Mouse (Mus musculus) heart, embryonic 13.5 days (tissue): ENCODE measurements around the gene Eml2. TPM values are rescaled to one million over a fixed set of nuclear protein-coding genes. Genes with fewer than 3 reads are reported as not detected.

Source experiments
- ATAC-seq: fragments of 200-750 bp; cut with Nextera tagmentation; 2 replicates; pipeline ENCODE4 v1.8.0; 2017; ENCODE audit warnings: moderate TSS enrichment; ENCODE audit not compliant: insufficient number of reproducible peaks, low FRiP score, low TSS enrichment; ENCODE audit errors: extremely low read depth
- H3K27ac ChIP-seq: fragments of 300-500 bp; sonication (generic); replicated peaks from 2 replicates; pipeline ENCODE4 v1.5.1; 2015; ENCODE audit warnings: moderate library complexity, mild to moderate bottlenecking, inconsistent platforms
- H3K27me3 ChIP-seq: fragments of 300-500 bp; sonication (generic); replicated peaks from 2 replicates; pipeline ENCODE4 v1.6.1; 2015; ENCODE audit warnings: mild to moderate bottlenecking, inconsistent platforms
- H3K36me3 ChIP-seq: fragments of 300-500 bp; sonication (generic); 2 replicates; pipeline ENCODE4 v1.6.1; 2015; ENCODE audit warnings: mild to moderate bottlenecking, inconsistent platforms
- H3K4me1 ChIP-seq: fragments of 300-500 bp; sonication (generic); 2 replicates; pipeline ENCODE4 v1.6.1; 2015; ENCODE audit warnings: inconsistent platforms
- H3K4me2 ChIP-seq: fragments of 300-500 bp; sonication (generic); 2 replicates; pipeline ENCODE4 v1.6.1; 2015; ENCODE audit warnings: inconsistent platforms, mild to moderate bottlenecking, moderate library complexity
- H3K4me3 ChIP-seq: fragments of 300-500 bp; sonication (generic); 2 replicates; pipeline ENCODE4 v1.5.1; 2015; ENCODE audit warnings: moderate library complexity, mild to moderate bottlenecking, inconsistent platforms
- H3K9ac ChIP-seq: fragments of 300-500 bp; sonication (generic); 2 replicates; pipeline ENCODE4 v1.6.1; 2015; ENCODE audit warnings: inconsistent platforms, mild to moderate bottlenecking, moderate library complexity
- H3K9me3 ChIP-seq: fragments of 300-500 bp; sonication (generic); 2 replicates; pipeline ENCODE4 v1.6.1; 2016; ENCODE audit warnings: inconsistent platforms
- WGBS: fragments of 180-500 bp; shearing (Covaris S2); methylation state at CpG from one replicate; pipeline ENCODE4 v1.1.7; 2015; ENCODE audit warnings: mixed read lengths; 5-methylcytosine and 5-hydroxymethylcytosine counted together
- polyA plus RNA-seq: library from polyadenylated mRNA; unstranded; fragments of >200 nt; fragmentation: Nextera tagmentation; extraction: Ambion mirVana; gene quantifications from 2 replicates; pipeline ENCODE4 v1.2.1, GENCODE M21; 2015

Gene Eml2
- polyA plus RNA-seq, 1 experiment from 2014 or later, result 15.8 TPM

DNA sequence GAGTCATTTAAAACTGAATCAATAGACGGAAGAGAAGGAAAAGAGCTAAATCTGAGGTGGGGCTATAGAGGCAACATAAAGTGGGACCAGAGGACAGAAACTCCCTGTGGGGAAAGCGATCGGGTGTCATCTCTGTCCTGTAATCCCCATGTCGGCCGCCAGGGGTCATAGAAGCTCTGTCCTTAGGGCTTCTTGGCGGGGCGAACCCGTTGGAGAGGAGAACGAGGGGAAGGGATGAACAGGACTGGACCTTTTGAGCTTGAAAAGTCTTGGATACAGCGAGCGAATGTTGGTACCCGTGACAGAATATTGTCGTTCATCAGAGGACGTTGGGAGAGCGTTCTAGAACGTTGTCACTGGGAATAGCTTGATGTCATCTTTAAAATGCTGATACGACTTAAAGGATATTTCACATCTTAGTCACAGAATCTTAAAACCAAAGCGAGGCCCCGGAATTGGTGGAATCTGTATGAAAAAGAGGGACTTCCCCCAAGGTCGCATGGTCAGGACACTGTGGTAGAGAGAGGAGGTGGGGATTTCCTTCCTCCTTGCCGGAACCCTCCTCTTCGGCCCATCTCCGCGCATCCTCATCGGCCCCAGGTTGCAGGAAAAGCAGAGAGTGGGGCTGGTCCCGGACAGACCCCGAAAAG, 2.3 kb downstream of the Eml2 start:
- H3K9me3 ChIP-seq, result 0 out of 2 replicates have a peak, but pooled peaks cover 6% of the 10 kb centered on the region
- H3K9ac ChIP-seq, result peak overlapping the region; percentile 29
- peaks cover 9% of the 10 kb centered on the region for H3K36me3 ChIP-seq
- H3K27ac ChIP-seq, result no peak overlapping the region
- peak overlapping the region; percentile 61 for H3K4me2 ChIP-seq
- H3K4me3 ChIP-seq, result peak overlapping the region; percentile 35
- no peak for ATAC-seq
- 4% methylated on average over 27 of the region's 27 CpGs for WGBS
- peaks cover 63% of the 10 kb centered on the region for H3K27me3 ChIP-seq
- peaks cover 47% of the 10 kb centered on the region for H3K4me1 ChIP-seq

DNA sequence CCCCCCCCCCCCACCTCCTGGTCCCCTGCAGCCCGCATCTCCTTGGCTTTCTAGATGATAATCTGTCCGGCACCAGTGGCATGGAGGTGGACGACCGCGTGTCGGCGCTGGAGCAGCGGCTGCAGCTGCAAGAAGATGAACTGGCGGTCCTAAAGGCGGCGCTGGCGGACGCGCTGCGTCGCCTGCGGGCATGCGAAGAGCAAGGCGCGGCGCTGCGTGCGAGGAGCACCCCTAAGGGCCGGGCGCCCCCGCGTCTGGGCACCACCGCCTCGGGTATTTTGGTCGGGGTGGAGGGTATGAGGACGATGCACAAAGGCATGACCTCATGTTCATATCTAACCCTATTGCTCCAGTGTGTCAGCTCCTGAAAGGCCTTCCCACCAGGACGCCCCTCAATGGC, 3.0 kb downstream of the Eml2 start:
- H3K27ac ChIP-seq, result no peak overlapping the region
- H3K4me2 ChIP-seq, result peak overlapping the region; percentile 61
- H3K4me3 ChIP-seq, result peak overlapping the region; percentile 35
- 1% methylated on average over 31 of the region's 32 CpGs for WGBS
- H3K9me3 ChIP-seq, result 0 out of 2 replicates have a peak, but pooled peaks cover 6% of the 10 kb centered on the region
- peaks cover 50% of the 10 kb centered on the region for H3K4me1 ChIP-seq
- H3K36me3 ChIP-seq, result peaks cover 13% of the 10 kb centered on the region
- H3K9ac ChIP-seq, result peak overlapping the region; percentile 29
- peaks cover 59% of the 10 kb centered on the region for H3K27me3 ChIP-seq
- no peak for ATAC-seq

DNA sequence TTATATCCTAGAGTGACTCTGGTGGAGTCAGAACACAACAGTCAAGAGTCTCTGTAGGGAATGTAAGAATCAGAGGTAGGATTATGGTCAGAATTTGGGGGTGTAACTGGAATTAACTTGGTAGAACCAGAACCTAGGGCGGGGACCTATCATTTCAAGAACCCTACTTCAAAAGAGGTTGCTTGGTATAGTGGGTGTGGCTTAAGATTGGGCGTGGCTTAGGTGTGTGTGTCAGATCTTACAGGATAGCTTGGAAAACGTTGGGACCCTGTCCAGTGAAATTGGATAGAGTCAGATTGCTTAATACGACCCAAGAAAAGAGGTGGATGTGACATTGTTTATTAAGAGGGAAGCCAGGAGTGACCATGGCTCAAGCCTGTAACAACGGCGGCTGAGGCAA, 3.7 kb downstream of the Eml2 start:
- Histone ChIP-seq H3K27ac (no peak overlapping the region), H3K4me2 (peak overlapping the region; percentile 61), H3K27me3 (peaks cover 55% of the 10 kb centered on the region), H3K36me3 (peaks cover 13% of the 10 kb centered on the region), H3K9me3 (0 out of 2 replicates have a peak, but pooled peaks cover 6% of the 10 kb centered on the region), H3K9ac (peak overlapping the region; percentile 6; the same call in 1 of the 2 replicates), H3K4me3 (no peak overlapping the region), H3K4me1 (peaks cover 58% of the 10 kb centered on the region)
- ATAC-seq, result no peak
- WGBS, result 38% methylated on average over 6 of the region's 6 CpGs

DNA sequence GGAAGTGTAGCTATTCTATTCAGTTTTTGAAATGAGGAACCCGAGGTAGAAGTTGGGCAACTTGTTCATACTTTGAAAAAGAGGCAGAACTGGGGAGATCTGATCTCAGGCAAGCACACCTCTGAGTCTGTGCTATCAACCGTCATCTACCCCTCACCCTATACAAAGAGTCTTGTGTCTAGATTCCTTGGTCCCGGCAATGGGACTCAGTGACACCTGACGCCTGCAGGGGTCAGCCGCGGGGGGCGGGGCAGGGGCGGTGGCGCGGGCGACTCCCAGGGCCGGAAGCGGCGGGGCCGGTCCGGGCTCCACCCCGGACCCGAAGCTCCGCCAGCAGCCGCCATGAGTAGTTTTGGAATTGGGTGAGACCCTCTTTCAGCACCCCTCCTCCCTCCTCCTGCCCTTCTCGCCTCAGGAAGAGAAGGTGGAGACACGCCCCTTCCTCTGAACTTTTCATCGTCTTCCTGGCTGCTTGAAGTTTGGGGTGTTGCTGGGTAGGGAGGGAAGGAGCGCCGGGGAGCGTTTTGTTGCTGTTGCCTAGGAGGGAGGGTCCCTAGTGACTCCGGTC, 4.7 kb downstream of the Eml2 start:
- ATAC-seq, result peak; percentile 56; the same call in 1 of the 2 replicates
- Histone ChIP-seq H3K9ac (peak overlapping the region; percentile 89), H3K4me3 (peak overlapping the region; percentile 76), H3K4me1 (peaks cover 66% of the 10 kb centered on the region), H3K36me3 (peaks cover 18% of the 10 kb centered on the region), H3K4me2 (peak overlapping the region; percentile 90), H3K27me3 (peaks cover 46% of the 10 kb centered on the region), H3K27ac (0 out of 2 replicates have a peak overlapping the region, but pooled peaks have one; percentile 24), H3K9me3 (0 out of 2 replicates have a peak, but pooled peaks cover 6% of the 10 kb centered on the region)
- 1% methylated on average over 27 of the region's 27 CpGs for WGBS

DNA sequence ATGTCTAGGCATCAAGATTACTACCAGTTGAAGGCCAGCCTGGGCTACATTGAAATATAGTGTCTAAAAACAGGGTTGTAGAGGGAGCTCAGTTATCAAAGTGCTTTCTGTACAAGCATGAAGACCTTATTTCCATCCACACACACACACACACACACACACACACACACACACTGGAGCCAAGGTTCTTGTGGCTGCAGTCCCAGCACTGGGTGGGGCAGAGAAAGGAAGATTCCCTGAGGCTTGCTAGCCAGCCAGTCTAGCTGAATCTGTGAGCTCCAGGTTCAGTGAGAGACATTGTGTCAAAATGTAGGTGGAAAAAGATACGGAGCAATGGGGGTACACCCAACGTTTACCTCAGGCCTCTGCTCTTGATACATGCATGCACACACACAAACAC, 8.0 kb downstream of the Eml2 start:
- Histone ChIP-seq H3K4me3 (no peak overlapping the region), H3K27ac (peak overlapping the region; percentile 80), H3K9me3 (no peaks in the 10 kb centered on the region), H3K27me3 (peaks cover 14% of the 10 kb centered on the region), H3K4me2 (no peak overlapping the region; the same call in 1 of the 2 replicates), H3K4me1 (peaks cover 44% of the 10 kb centered on the region), H3K36me3 (peaks cover 47% of the 10 kb centered on the region), H3K9ac (peak overlapping the region; percentile 15)
- WGBS, result 84% methylated on average over 2 of the region's 2 CpGs
- no peak for ATAC-seq

DNA sequence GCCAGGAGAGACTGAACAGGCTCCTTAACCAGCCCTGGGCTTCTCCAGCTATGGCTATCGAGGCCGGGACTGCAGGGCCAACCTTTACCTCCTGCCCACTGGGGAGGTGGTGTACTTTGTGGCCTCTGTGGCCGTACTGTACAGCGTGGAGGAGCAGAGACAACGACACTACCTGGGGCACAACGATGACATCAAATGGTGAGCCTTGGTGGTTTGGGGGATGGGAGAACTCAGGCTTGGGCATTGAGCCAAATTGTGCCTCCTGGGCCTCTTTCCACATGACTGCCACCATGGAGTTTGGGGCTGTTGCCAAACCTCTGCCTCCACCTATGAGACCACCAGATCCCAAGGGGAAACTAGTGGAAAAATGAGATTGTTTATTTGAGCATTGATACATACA, 8.5 kb downstream of the Eml2 start:
- H3K4me3 ChIP-seq, result no peak overlapping the region
- 61% methylated on average over 6 of the region's 6 CpGs for WGBS
- no peak for ATAC-seq

DNA sequence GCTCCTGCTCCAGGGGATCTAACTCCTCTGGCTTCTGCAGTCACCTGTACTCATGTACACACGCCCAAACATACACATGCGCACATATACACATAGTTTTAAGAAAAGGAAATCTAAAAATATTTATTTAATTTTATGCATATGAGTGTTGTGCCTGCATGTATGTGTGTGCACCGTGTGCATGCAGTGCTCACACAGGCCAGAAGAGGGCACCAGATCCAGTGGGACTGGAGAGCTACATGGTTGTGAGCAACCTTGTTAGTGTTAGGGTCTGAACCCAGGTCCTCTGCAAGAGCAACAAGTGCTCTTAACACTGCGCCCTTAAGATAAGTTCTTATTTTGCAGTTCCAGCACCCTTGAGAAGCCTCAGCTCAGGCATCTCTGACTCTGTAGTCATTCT, 18.5 kb downstream of the Eml2 start:
- Histone ChIP-seq H3K4me2 (no peak overlapping the region), H3K4me3 (no peak overlapping the region), H3K36me3 (peaks cover 89% of the 10 kb centered on the region), H3K4me1 (peaks cover 7% of the 10 kb centered on the region), H3K9me3 (peaks cover 7% of the 10 kb centered on the region), H3K27me3 (no peaks in the 10 kb centered on the region), H3K27ac (no peak overlapping the region), H3K9ac (no peak overlapping the region)
- ATAC-seq, result no peak
- WGBS, result 91% methylated on average over 4 of the region's 4 CpGs

More for the DNA sequence above, 8.5 kb downstream of the Eml2 start:
- Histone ChIP-seq H3K36me3 (peaks cover 49% of the 10 kb centered on the region), H3K27me3 (peaks cover 9% of the 10 kb centered on the region), H3K4me1 (peaks cover 39% of the 10 kb centered on the region), H3K9ac (peak overlapping the region; percentile 15; the same call in 1 of the 2 replicates), H3K9me3 (no peaks in the 10 kb centered on the region), H3K4me2 (peak overlapping the region; percentile 18), H3K27ac (peak overlapping the region; percentile 80)

DNA sequence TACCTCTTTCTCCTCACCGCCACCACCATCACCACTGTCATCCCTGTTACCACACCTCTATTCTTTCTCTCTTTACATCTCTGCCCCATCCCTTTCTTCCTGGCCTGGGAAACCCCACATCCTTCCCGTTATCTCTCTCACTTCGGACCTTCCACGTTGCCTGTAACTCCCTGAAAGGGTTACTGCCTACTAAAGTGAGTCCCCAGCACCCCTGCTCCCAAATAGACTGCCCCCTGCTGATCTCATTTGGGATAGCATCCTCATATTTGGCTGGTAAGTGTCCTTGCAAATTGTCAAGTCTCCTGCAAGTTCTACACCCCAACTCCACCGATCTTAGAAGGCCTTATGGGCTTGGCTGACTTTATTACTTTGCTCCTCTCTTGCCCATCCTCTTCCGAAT, 20.5 kb downstream of the Eml2 start:
- Histone ChIP-seq H3K9ac (no peak overlapping the region), H3K4me3 (no peak overlapping the region), H3K36me3 (peaks cover 86% of the 10 kb centered on the region), H3K27ac (no peak overlapping the region), H3K9me3 (peaks cover 7% of the 10 kb centered on the region), H3K4me2 (no peak overlapping the region), H3K27me3 (no peaks in the 10 kb centered on the region), H3K4me1 (peaks cover 2% of the 10 kb centered on the region)
- 45% methylated on average over 6 of the region's 6 CpGs for WGBS
- ATAC-seq, result no peak

DNA sequence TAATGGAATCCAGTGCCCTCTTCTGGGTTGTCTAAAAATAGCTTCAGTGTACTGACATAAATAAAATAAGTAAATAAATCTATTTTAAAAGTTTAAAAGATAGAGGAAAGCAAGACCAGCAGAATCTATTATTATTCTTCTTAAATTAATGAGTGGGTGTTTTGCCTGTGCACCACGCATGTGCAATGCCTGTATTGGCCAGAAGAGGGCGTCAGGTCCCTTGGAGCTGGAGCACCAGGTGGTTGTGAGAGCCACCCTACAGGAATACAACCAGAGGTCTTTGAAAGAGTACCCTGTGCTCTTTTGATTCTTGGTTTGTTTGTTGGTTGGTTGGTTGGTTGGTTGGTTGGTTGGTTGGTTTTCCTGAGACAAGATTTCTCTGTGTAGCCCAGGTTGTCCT, 21.8 kb downstream of the Eml2 start:
- H3K4me2 ChIP-seq, result no peak overlapping the region
- H3K27ac ChIP-seq, result no peak overlapping the region
- no peak for ATAC-seq
- H3K9ac ChIP-seq, result no peak overlapping the region
- H3K4me1 ChIP-seq, result no peaks in the 10 kb centered on the region
- no peak overlapping the region for H3K4me3 ChIP-seq
- 25% methylated on average over 2 of the region's 2 CpGs for WGBS
- no peaks in the 10 kb centered on the region for H3K27me3 ChIP-seq
- peaks cover 7% of the 10 kb centered on the region for H3K9me3 ChIP-seq
- peaks cover 88% of the 10 kb centered on the region for H3K36me3 ChIP-seq

DNA sequence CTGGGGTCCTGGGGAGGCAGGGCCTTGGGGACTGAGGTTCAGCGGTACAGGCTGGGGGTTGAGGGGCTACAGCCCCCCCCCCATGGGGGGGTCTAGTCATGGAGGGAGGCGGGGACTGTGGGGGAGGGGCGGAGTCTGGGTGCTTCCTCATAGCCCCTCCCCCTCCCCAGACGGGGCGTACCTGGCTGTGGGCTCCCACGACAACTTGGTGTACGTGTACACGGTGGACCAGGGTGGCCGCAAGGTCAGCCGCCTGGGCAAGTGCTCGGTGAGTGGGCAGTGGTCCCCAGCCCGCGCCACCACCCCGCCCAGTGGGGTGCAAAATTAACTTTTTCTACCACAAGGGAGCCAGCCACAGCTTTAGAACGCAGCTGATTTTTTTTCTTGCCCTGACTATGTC, 25.4 kb downstream of the Eml2 start:
- Histone ChIP-seq H3K9me3 (no peaks in the 10 kb centered on the region), H3K36me3 (peaks cover 85% of the 10 kb centered on the region), H3K4me1 (no peaks in the 10 kb centered on the region), H3K27me3 (no peaks in the 10 kb centered on the region), H3K4me2 (no peak overlapping the region), H3K9ac (no peak overlapping the region), H3K4me3 (no peak overlapping the region), H3K27ac (no peak overlapping the region)
- no peak for ATAC-seq
- 69% methylated on average over 15 of the region's 15 CpGs for whole genome bisulfite sequencing

DNA sequence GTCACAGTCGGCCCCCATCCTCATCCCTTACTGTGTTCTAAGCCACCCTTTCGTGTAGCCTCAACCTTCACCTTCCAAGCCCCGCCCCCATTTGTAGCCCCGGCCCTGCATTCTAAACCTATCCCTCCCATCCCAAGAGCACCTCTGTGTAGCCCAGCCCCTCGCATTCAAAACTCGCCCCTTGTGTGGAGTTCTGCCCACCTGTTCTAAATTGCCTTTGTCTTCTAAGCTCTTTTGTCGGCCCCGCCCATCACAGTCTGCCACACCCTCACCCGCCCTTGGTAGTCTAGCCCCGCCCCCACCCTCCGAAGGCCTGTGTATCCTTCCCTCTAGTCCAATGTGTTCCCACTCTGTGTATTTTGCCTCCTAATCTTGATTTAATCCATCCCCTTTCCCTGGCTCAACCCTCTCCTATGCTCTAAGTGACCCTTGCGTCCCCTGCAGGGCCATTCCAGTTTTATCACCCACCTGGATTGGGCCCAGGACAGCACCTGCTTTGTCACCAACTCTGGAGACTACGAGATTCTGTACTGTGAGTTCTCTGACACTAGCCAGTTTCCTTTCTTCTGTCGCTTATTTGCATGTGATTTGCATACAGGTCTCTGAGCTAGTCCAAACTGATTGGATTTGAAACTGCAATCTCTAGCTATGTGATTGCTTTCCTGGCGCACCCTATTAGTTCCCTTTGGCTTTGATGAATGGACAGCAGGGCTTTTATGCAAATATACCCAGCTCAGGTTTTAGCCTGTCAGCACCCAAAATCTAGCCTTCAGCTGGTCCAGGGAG, 26.0 kb downstream of the Eml2 start:
- Histone ChIP-seq H3K9ac (no peak overlapping the region), H3K9me3 (no peaks in the 10 kb centered on the region), H3K4me1 (no peaks in the 10 kb centered on the region), H3K4me2 (no peak overlapping the region), H3K27me3 (no peaks in the 10 kb centered on the region), H3K4me3 (no peak overlapping the region), H3K27ac (no peak overlapping the region), H3K36me3 (peaks cover 84% of the 10 kb centered on the region)
- WGBS, result 57% methylated on average over 15 of the region's 15 CpGs
- no peak for ATAC-seq
